Mouse (Mus musculus) stomach, postnatal 0 days (tissue): Measurements from ENCODE around the gene Ptpra.

Experiments used
- CTCF ChIP-seq: IDR thresholded peaks from 2 replicates; pipeline ENCODE4 v1.5.1; 2016; ENCODE audit warnings: antibody characterized with exemption, low read depth, mild to moderate bottlenecking, moderate library complexity
- EP300 ChIP-seq: optimal IDR thresholded peaks from 2 replicates; pipeline ENCODE3; 2016; ENCODE audit warnings: antibody characterized with exemption

- TF ChIP-seq CTCF (no peak), EP300 (no peak)
Observed at GRCm38 (mm10) chr2:130469366-130469765, 19.3 kb downstream of the Ptpra start.
